Mouse (Mus musculus): ENCODE data around the gene Clec16a. TPM values are rescaled to one million over a fixed set of nuclear protein-coding genes. Genes with fewer than 3 reads are reported as not detected.

The Clec16a gene
- polyA plus RNA-seq, 1 experiment from 2014 or later, result 31.5 TPM

GRCm38 (mm10) chr16:10694414-10694851 lies 149.3 kb downstream of the Clec16a start:
- no peak overlapping the region for H3K27ac ChIP-seq
- H3K4me1 ChIP-seq, result peaks cover 14% of the 10 kb centered on the region; the same call in 1 of the 2 replicates
- no peak overlapping the region for H3K4me2 ChIP-seq
- WGBS, result 22% methylated on average over 11 of the region's 11 CpGs
- ATAC-seq (ENCODE audit: insufficient read depth, low FRiP score, low read depth), result peak; percentile 69; the same call in 1 of the 2 replicates
- no peaks in the 10 kb centered on the region for H3K9me3 ChIP-seq
- no peaks in the 10 kb centered on the region for H3K36me3 ChIP-seq
- H3K4me3 ChIP-seq (replicated peaks), result no peak overlapping the region
- no peak overlapping the region for H3K9ac ChIP-seq
- no peaks in the 10 kb centered on the region for H3K27me3 ChIP-seq (replicated peaks)

GRCm38 (mm10) chr16:10697861-10698659 lies 152.9 kb downstream of the Clec16a start:
- Histone ChIP-seq H3K27me3 (replicated peaks) (no peaks in the 10 kb centered on the region), H3K4me3 (replicated peaks) (no peak overlapping the region), H3K36me3 (no peaks in the 10 kb centered on the region), H3K4me1 (peaks cover 11% of the 10 kb centered on the region; the same call in 1 of the 2 replicates), H3K9me3 (no peaks in the 10 kb centered on the region), H3K9ac (no peak overlapping the region), H3K27ac (no peak overlapping the region), H3K4me2 (no peak overlapping the region)
- 68% methylated on average over 6 of the region's 6 CpGs for WGBS
- ATAC-seq (ENCODE audit: insufficient read depth, low FRiP score, low read depth), result no peak

- 62% methylated on average over 3 of the region's 3 CpGs for WGBS
- Histone ChIP-seq H3K4me1 (peaks cover 5% of the 10 kb centered on the region; the same call in 1 of the 2 replicates), H3K4me3 (replicated peaks) (no peak overlapping the region), H3K27me3 (replicated peaks) (no peaks in the 10 kb centered on the region), H3K4me2 (no peak overlapping the region), H3K9ac (no peak overlapping the region), H3K36me3 (no peaks in the 10 kb centered on the region), H3K9me3 (no peaks in the 10 kb centered on the region), H3K27ac (no peak overlapping the region; the same call in 1 of the 2 replicates)
- ATAC-seq (ENCODE audit: insufficient read depth, low FRiP score, low read depth), result no peak
These were observed 154.2 kb downstream of the Clec16a start for GRCm38 (mm10) chr16:10699316-10699715.

- ATAC-seq (ENCODE audit: insufficient read depth, low FRiP score, low read depth), result no peak
- H3K27me3 ChIP-seq (replicated peaks), result no peaks in the 10 kb centered on the region
- 0 out of 2 replicates have a peak, but pooled peaks cover 3% of the 10 kb centered on the region for H3K4me1 ChIP-seq
- no peak overlapping the region for H3K9ac ChIP-seq
- H3K36me3 ChIP-seq, result no peaks in the 10 kb centered on the region
- H3K27ac ChIP-seq, result no peak overlapping the region
- WGBS, result 55% methylated on average over 2 of the region's 2 CpGs
- no peaks in the 10 kb centered on the region for H3K9me3 ChIP-seq
- H3K4me2 ChIP-seq, result no peak overlapping the region
- H3K4me3 ChIP-seq (replicated peaks), result no peak overlapping the region
These were observed 155.0 kb downstream of the Clec16a start for GRCm38 (mm10) chr16:10700160-10700559.

- H3K4me3 ChIP-seq (replicated peaks), result no peak overlapping the region
- H3K36me3 ChIP-seq, result no peaks in the 10 kb centered on the region
- no peaks in the 10 kb centered on the region for H3K27me3 ChIP-seq (replicated peaks)
- 66% methylated on average over 2 of the region's 2 CpGs for WGBS
- 0 out of 2 replicates have a peak, but pooled peaks cover under 1% of the 10 kb centered on the region for H3K4me1 ChIP-seq
- no peak for ATAC-seq (ENCODE audit: insufficient read depth, low FRiP score, low read depth)
- H3K9me3 ChIP-seq, result no peaks in the 10 kb centered on the region
- no peak overlapping the region for H3K27ac ChIP-seq
- H3K4me2 ChIP-seq, result no peak overlapping the region
- no peak overlapping the region for H3K9ac ChIP-seq
These were observed 157.3 kb downstream of the Clec16a start for GRCm38 (mm10) chr16:10702399-10702798.

GRCm38 (mm10) chr16:10703932-10704331 lies 158.8 kb downstream of the Clec16a start:
- Histone ChIP-seq H3K9me3 (no peaks in the 10 kb centered on the region), H3K4me2 (no peak overlapping the region), H3K9ac (no peak overlapping the region), H3K27ac (no peak overlapping the region), H3K27me3 (replicated peaks) (no peaks in the 10 kb centered on the region), H3K4me1 (no peaks in the 10 kb centered on the region), H3K36me3 (no peaks in the 10 kb centered on the region), H3K4me3 (replicated peaks) (no peak overlapping the region)
- ATAC-seq (ENCODE audit: insufficient read depth, low FRiP score, low read depth), result no peak
- 55% methylated on average over 4 of the region's 4 CpGs for WGBS

GRCm38 (mm10) chr16:10705396-10705795 lies 160.3 kb downstream of the Clec16a start:
- no peak for ATAC-seq (ENCODE audit: insufficient read depth, low FRiP score, low read depth)

GRCm38 (mm10) chr16:10711524-10711923 lies 166.4 kb downstream of the Clec16a start:
- WGBS, result 83% methylated on average over 1 of the region's 1 CpGs
- H3K4me1 ChIP-seq, result 0 out of 2 replicates have a peak, but pooled peaks cover 5% of the 10 kb centered on the region
- no peak overlapping the region for H3K27ac ChIP-seq
- ATAC-seq (ENCODE audit: insufficient read depth, low FRiP score, low read depth), result no peak
- no peak overlapping the region for H3K4me3 ChIP-seq (replicated peaks)
- no peaks in the 10 kb centered on the region for H3K27me3 ChIP-seq (replicated peaks)
- H3K9me3 ChIP-seq, result no peaks in the 10 kb centered on the region
- no peak overlapping the region for H3K9ac ChIP-seq
- H3K36me3 ChIP-seq, result no peaks in the 10 kb centered on the region
- H3K4me2 ChIP-seq, result no peak overlapping the region

More at GRCm38 (mm10) chr16:10705396-10705795, 160.3 kb downstream of the Clec16a start:
- H3K4me1 ChIP-seq, result no peaks in the 10 kb centered on the region
- H3K36me3 ChIP-seq, result no peaks in the 10 kb centered on the region
- H3K4me2 ChIP-seq, result no peak overlapping the region
- H3K9ac ChIP-seq, result no peak overlapping the region
- H3K9me3 ChIP-seq, result no peaks in the 10 kb centered on the region
- H3K27me3 ChIP-seq (replicated peaks), result no peaks in the 10 kb centered on the region
- H3K4me3 ChIP-seq (replicated peaks), result no peak overlapping the region
- H3K27ac ChIP-seq, result no peak overlapping the region
- WGBS, result 76% methylated on average over 1 of the region's 1 CpGs

GRCm38 (mm10) chr16:10713041-10713440 lies 167.9 kb downstream of the Clec16a start:
- H3K4me1 ChIP-seq, result 0 out of 2 replicates have a peak, but pooled peaks cover 5% of the 10 kb centered on the region
- no peaks in the 10 kb centered on the region for H3K36me3 ChIP-seq
- no peaks in the 10 kb centered on the region for H3K27me3 ChIP-seq (replicated peaks)
- H3K9ac ChIP-seq, result no peak overlapping the region
- H3K4me3 ChIP-seq (replicated peaks), result no peak overlapping the region
- no peak for ATAC-seq (ENCODE audit: insufficient read depth, low FRiP score, low read depth)
- no peaks in the 10 kb centered on the region for H3K9me3 ChIP-seq
- no peak overlapping the region for H3K4me2 ChIP-seq
- WGBS, result 50% methylated on average over 2 of the region's 2 CpGs
- no peak overlapping the region for H3K27ac ChIP-seq

- 47% methylated on average over 7 of the region's 7 CpGs for WGBS
- Histone ChIP-seq H3K4me1 (0 out of 2 replicates have a peak, but pooled peaks cover 5% of the 10 kb centered on the region), H3K36me3 (no peaks in the 10 kb centered on the region), H3K9me3 (no peaks in the 10 kb centered on the region), H3K27ac (no peak overlapping the region), H3K4me2 (no peak overlapping the region), H3K9ac (no peak overlapping the region), H3K27me3 (replicated peaks) (no peaks in the 10 kb centered on the region), H3K4me3 (replicated peaks) (no peak overlapping the region)
- no peak for ATAC-seq (ENCODE audit: insufficient read depth, low FRiP score, low read depth)
These were observed 168.5 kb downstream of the Clec16a start for GRCm38 (mm10) chr16:10713441-10714239.

GRCm38 (mm10) chr16:10715211-10715610 lies 170.1 kb downstream of the Clec16a start:
- Histone ChIP-seq H3K4me1 (0 out of 2 replicates have a peak, but pooled peaks cover 5% of the 10 kb centered on the region), H3K27ac (no peak overlapping the region), H3K9me3 (no peaks in the 10 kb centered on the region), H3K4me3 (replicated peaks) (no peak overlapping the region), H3K9ac (no peak overlapping the region), H3K36me3 (no peaks in the 10 kb centered on the region), H3K4me2 (no peak overlapping the region), H3K27me3 (replicated peaks) (no peaks in the 10 kb centered on the region)
- ATAC-seq (ENCODE audit: insufficient read depth, low FRiP score, low read depth), result no peak
- whole genome bisulfite sequencing, result 71% methylated on average over 5 of the region's 5 CpGs

GRCm38 (mm10) chr16:10715632-10716031 lies 170.5 kb downstream of the Clec16a start:
- no peak for ATAC-seq (ENCODE audit: insufficient read depth, low FRiP score, low read depth)
- Histone ChIP-seq H3K36me3 (no peaks in the 10 kb centered on the region), H3K27ac (no peak overlapping the region), H3K4me2 (no peak overlapping the region), H3K9me3 (no peaks in the 10 kb centered on the region), H3K9ac (no peak overlapping the region), H3K4me1 (0 out of 2 replicates have a peak, but pooled peaks cover 5% of the 10 kb centered on the region), H3K27me3 (replicated peaks) (no peaks in the 10 kb centered on the region), H3K4me3 (replicated peaks) (no peak overlapping the region)
- 82% methylated on average over 2 of the region's 2 CpGs for WGBS

Measured in stomach, embryonic 15.5 days (tissue).